Mouse (Mus musculus) cerebellum, adult 2 months (tissue): ENCODE measurements around the gene Psmd1. TPM values are rescaled to one million over a fixed set of nuclear protein-coding genes. Genes with fewer than 3 reads are reported as not detected.

Source experiments
- DNase-seq, 2 experiments: peaks; one replicate each; pipeline ENCODE4 v3.0.0; 2021
- H3K27ac ChIP-seq: fragments of 200-500 bp; 2 replicates; pipeline ENCODE4 v1.5.1; 2012; ENCODE audit warnings: low read length, control low read depth, inconsistent platforms; ENCODE audit not compliant: insufficient read depth
- H3K27me3 ChIP-seq: fragments of 200-500 bp; 2 replicates; pipeline ENCODE4 v1.6.1; 2012; ENCODE audit warnings: inconsistent platforms, mild to moderate bottlenecking, low read length, moderate library complexity; ENCODE audit not compliant: control insufficient read depth, insufficient read depth
- H3K4me1 ChIP-seq: fragments of 200-500 bp; 2 replicates; pipeline ENCODE4 v1.6.1; 2011; ENCODE audit warnings: low read length; ENCODE audit not compliant: control insufficient read depth, insufficient read depth
- H3K4me3 ChIP-seq: fragments of 200-500 bp; replicated peaks from 2 replicates; pipeline ENCODE3; 2011; ENCODE audit warnings: mild to moderate bottlenecking, low read depth, low read length, control low read depth; ENCODE audit not compliant: insufficient read depth
- CTCF ChIP-seq: fragments of 200-500 bp; IDR thresholded peaks from 2 replicates; pipeline ENCODE4 v1.5.1; 2011; ENCODE audit warnings: low read depth, mild to moderate bottlenecking, control low read depth, low read length, moderate library complexity, borderline replicate concordance; ENCODE audit not compliant: insufficient read depth
- POLR2A ChIP-seq: fragments of 200-500 bp; IDR thresholded peaks from 2 replicates; pipeline ENCODE4 v1.6.1; 2011; ENCODE audit warnings: low read length, control low read depth, borderline replicate concordance; ENCODE audit not compliant: insufficient read depth
- WGBS: fragments of 180-500 bp; shearing (Covaris S2); methylation state at CpG from one replicate; pipeline ENCODE4 v1.1.7; 2018; 5-methylcytosine and 5-hydroxymethylcytosine counted together
- polyA plus RNA-seq: library from polyadenylated mRNA; depleted of rRNA; stranded (reverse); fragments of >200 nt; gene quantifications from 2 replicates; pipeline ENCODE4 v1.2.3, GENCODE M21; 2012

The Psmd1 gene
- polyA plus RNA-seq, 1 experiment = 84.2 TPM

- DNase-seq = no peak
These were observed 15.4 kb upstream of the Psmd1 start for GRCm38 (mm10) chr1:86048744-86049143.

GRCm38 (mm10) chr1:86053198-86053921 lies 10.8 kb upstream of the Psmd1 start:
- TF ChIP-seq CTCF = no peak
- no peak for TF ChIP-seq POLR2A
- Histone ChIP-seq H3K27me3 (no peaks in the 10 kb centered on the region), H3K27ac (no peak overlapping the region), H3K4me3 (no peak overlapping the region), H3K4me1 (peaks cover 8% of the 10 kb centered on the region)
- 11% methylated on average over 12 of the region's 12 CpGs for WGBS
- peak; percentile 85 to 86 for DNase-seq

More at GRCm38 (mm10) chr1:86048744-86049143, 15.4 kb upstream of the Psmd1 start:
- 93% methylated on average over 3 of the region's 3 CpGs for WGBS
- H3K4me1 ChIP-seq = peaks cover 8% of the 10 kb centered on the region
- no peak overlapping the region for H3K27ac ChIP-seq
- no peak overlapping the region for H3K4me3 ChIP-seq
- peaks cover 2% of the 10 kb centered on the region; the same call in 1 of the 2 replicates for H3K27me3 ChIP-seq
- no peak for TF ChIP-seq POLR2A
- no peak for TF ChIP-seq CTCF

GRCm38 (mm10) chr1:86054943-86055342 lies 9.2 kb upstream of the Psmd1 start:
- H3K27me3 ChIP-seq = no peaks in the 10 kb centered on the region
- no peak overlapping the region for H3K27ac ChIP-seq
- peaks cover 8% of the 10 kb centered on the region for H3K4me1 ChIP-seq
- H3K4me3 ChIP-seq = no peak overlapping the region
- no peak for TF ChIP-seq POLR2A
- no peak for TF ChIP-seq CTCF
- 65% methylated on average over 3 of the region's 3 CpGs for WGBS
- no peak for DNase-seq

- 95% methylated on average over 4 of the region's 4 CpGs for WGBS
- no peak for DNase-seq
- Histone ChIP-seq H3K27me3 (no peaks in the 10 kb centered on the region), H3K27ac (no peak overlapping the region), H3K4me1 (peaks cover 8% of the 10 kb centered on the region), H3K4me3 (no peak overlapping the region)
- TF ChIP-seq CTCF (no peak), POLR2A (no peak)
These were observed 7.9 kb upstream of the Psmd1 start for GRCm38 (mm10) chr1:86056284-86056683.

- H3K4me1 ChIP-seq = no peaks in the 10 kb centered on the region; the same call in 1 of the 2 replicates
- TF ChIP-seq POLR2A (peak; percentile 68; the same call in 1 of the 2 replicates), CTCF (peak; percentile 83)
- DNase-seq = peak; percentile 95 to 97
- WGBS = 10% methylated on average over 21 of the region's 21 CpGs
- peak overlapping the region; percentile 62; the same call in 1 of the 2 replicates for H3K27ac ChIP-seq
- peak overlapping the region; percentile 77 for H3K4me3 ChIP-seq
- no peaks in the 10 kb centered on the region for H3K27me3 ChIP-seq
These were observed 5.1 kb upstream of the Psmd1 start for GRCm38 (mm10) chr1:86058856-86059769.

DNA sequence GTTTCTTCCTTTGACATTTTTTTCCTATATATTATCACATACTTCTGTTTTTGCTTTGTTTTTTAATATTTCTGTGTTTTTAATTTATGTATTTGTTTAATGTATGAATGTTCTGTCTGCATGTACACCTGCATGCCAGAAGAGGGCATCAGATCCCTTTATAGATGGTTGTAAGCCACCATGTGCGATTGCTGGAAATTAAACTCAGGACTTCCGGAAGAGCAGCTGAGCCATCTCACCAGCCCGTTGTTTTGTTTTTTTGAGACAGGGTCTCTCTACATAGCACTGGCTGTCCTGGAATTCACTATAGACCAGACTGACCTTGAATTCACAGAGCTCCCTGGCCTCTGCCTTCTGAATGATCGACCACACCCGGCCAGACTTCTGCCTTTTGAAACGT lies 1.7 kb upstream of the Psmd1 start:
- Histone ChIP-seq H3K27ac (no peak overlapping the region), H3K4me3 (no peak overlapping the region), H3K4me1 (no peaks in the 10 kb centered on the region; the same call in 1 of the 2 replicates), H3K27me3 (no peaks in the 10 kb centered on the region)
- DNase-seq = no peak
- TF ChIP-seq POLR2A (no peak), CTCF (no peak)
- 70% methylated on average over 6 of the region's 6 CpGs for WGBS

GRCm38 (mm10) chr1:86076565-86076964 lies 12.4 kb downstream of the Psmd1 start:
- H3K4me1 ChIP-seq = no peaks in the 10 kb centered on the region
- H3K4me3 ChIP-seq = no peak overlapping the region
- no peaks in the 10 kb centered on the region for H3K27me3 ChIP-seq
- DNase-seq = no peak
- no peak overlapping the region for H3K27ac ChIP-seq
- WGBS = 99% methylated on average over 2 of the region's 2 CpGs
- TF ChIP-seq POLR2A = no peak
- no peak for TF ChIP-seq CTCF
